Mouse (Mus musculus) erythroid progenitor cell, adult 5-6 weeks (primary cell): ENCODE results near the gene Pax3. TPM values are rescaled to one million over a fixed set of nuclear protein-coding genes. Genes with fewer than 3 reads are reported as not detected.

Experiments used
- ATAC-seq: replicated peaks from 2 replicates; pipeline ENCODE4 v1.8.0; 2016; ENCODE audit warnings: moderate number of reproducible peaks, mild to moderate bottlenecking, moderate TSS enrichment, inconsistent platforms; ENCODE audit not compliant: poor library complexity, low FRiP score, severe bottlenecking
- total RNA-seq, 2 experiments: library from RNA; stranded (forward) in 1 of 2; stranded (reverse) in 1 of 2; fragments of 150-400 nt in 1 of 2; fragments of 186-747, 209-891 nt in 1 of 2; gene quantifications; 2 replicates each; pipeline versions ENCODE4 v1.2.3 to v1.2.4; 2015 to 2017; ENCODE audit warnings: low replicate concordance in 2 of 2

Pax3 gene
- total RNA-seq, 2 experiments from 2014 or later, result not detected

- no peak for ATAC-seq
Measured at GRCm38 (mm10) chr1:78187122-78187787, 9.7 kb downstream of the Pax3 start.

- no peak for ATAC-seq
Measured at GRCm38 (mm10) chr1:78182954-78183353, 14.0 kb downstream of the Pax3 start.

GRCm38 (mm10) chr1:78181882-78182281, 15.1 kb downstream of the Pax3 start:
- no peak for ATAC-seq

- no peak for ATAC-seq
Measured at GRCm38 (mm10) chr1:78172334-78172733, 24.6 kb downstream of the Pax3 start.

- no peak for ATAC-seq
Measured at GRCm38 (mm10) chr1:78171671-78172070, 25.3 kb downstream of the Pax3 start.

GRCm38 (mm10) chr1:78170771-78171170, 26.2 kb downstream of the Pax3 start:
- ATAC-seq, result no peak

GRCm38 (mm10) chr1:78168796-78169195, 28.1 kb downstream of the Pax3 start:
- ATAC-seq, result no peak

GRCm38 (mm10) chr1:78167577-78168286, 29.2 kb downstream of the Pax3 start:
- ATAC-seq, result no peak

GRCm38 (mm10) chr1:78161745-78162144, 35.2 kb downstream of the Pax3 start:
- no peak for ATAC-seq

GRCm38 (mm10) chr1:78157930-78158329, 39.0 kb downstream of the Pax3 start:
- no peak for ATAC-seq

GRCm38 (mm10) chr1:78155796-78156195, 41.1 kb downstream of the Pax3 start:
- no peak for ATAC-seq

GRCm38 (mm10) chr1:78148011-78148623, 48.8 kb downstream of the Pax3 start:
- no peak for ATAC-seq

- ATAC-seq, result no peak
Measured at GRCm38 (mm10) chr1:78143403-78143802, 53.5 kb downstream of the Pax3 start.

- no peak for ATAC-seq
Measured at GRCm38 (mm10) chr1:78142912-78143311, 54.0 kb downstream of the Pax3 start.

- ATAC-seq, result no peak
Measured at GRCm38 (mm10) chr1:78141741-78142501, 55.0 kb downstream of the Pax3 start.

GRCm38 (mm10) chr1:78141314-78141713, 55.6 kb downstream of the Pax3 start:
- no peak for ATAC-seq

- ATAC-seq, result no peak
Measured at GRCm38 (mm10) chr1:78140505-78141303, 56.2 kb downstream of the Pax3 start.

- no peak for ATAC-seq
Measured at GRCm38 (mm10) chr1:78139287-78139686, 57.6 kb downstream of the Pax3 start.

- no peak for ATAC-seq
Measured at GRCm38 (mm10) chr1:78129267-78129666, 67.7 kb downstream of the Pax3 start.
